Mouse (Mus musculus): Measurements from ENCODE around the gene Arf1. TPM values are rescaled to one million over a fixed set of nuclear protein-coding genes. Genes with fewer than 3 reads are reported as not detected.
A peak's percentile ranks its signal among the peaks of the same experiment; 100 is the strongest.

Gene Arf1
- polyA plus RNA-seq (2012; rRNA removed) = 472 and 885 TPM in 2 replicates

- Histone ChIP-seq H3K4me3 (ENCODE audit: low read depth, low read length) (peak within 1 kb of the TSS; percentile 88), H3K36me3 (ENCODE audit: control insufficient read depth, insufficient read depth, low read length) (peaks cover 6% of the 10 kb centered on the region), H3K27me3 (ENCODE audit: control insufficient read depth, insufficient read depth, low read length) (no peaks in the 10 kb centered on the region), H3K4me1 (ENCODE audit: control insufficient read depth, insufficient read depth, insufficient read length, low read length) (peaks cover 23% of the 10 kb centered on the region), H3K27ac (ENCODE audit: insufficient read depth, low read depth, low read length) (peak within 1 kb of the TSS; percentile 98)
- TF ChIP-seq CTCF (IDR thresholded peaks at IDR 0.05; ENCODE audit: extremely low read depth, insufficient read length, insufficient replicate concordance, low read depth, low read length) (no peak), POLR2A (IDR thresholded peaks at IDR 0.05; ENCODE audit: low read depth, low read length) (peak; percentile 71)
- 5% methylated on average over 59 of the region's 59 CpGs for WGBS
Observed at GRCm38 (mm10) chr11:59228122-59228953, at the start of gene Arf1. Arf1 (minus strand) TSS chr11:59228270.

- Histone ChIP-seq H3K27ac (ENCODE audit: insufficient read depth, low read depth, low read length) (no peak overlapping the region), H3K36me3 (ENCODE audit: control insufficient read depth, insufficient read depth, low read length) (no peaks in the 10 kb centered on the region), H3K27me3 (ENCODE audit: control insufficient read depth, insufficient read depth, low read length) (peaks cover 3% of the 10 kb centered on the region; the same call in 1 of the 2 replicates), H3K4me3 (ENCODE audit: low read depth, low read length) (no peak overlapping the region), H3K4me1 (ENCODE audit: control insufficient read depth, insufficient read depth, insufficient read length, low read length) (no peaks in the 10 kb centered on the region)
- TF ChIP-seq POLR2A (IDR thresholded peaks at IDR 0.05; ENCODE audit: low read depth, low read length) (no peak), CTCF (IDR thresholded peaks at IDR 0.05; ENCODE audit: extremely low read depth, insufficient read length, insufficient replicate concordance, low read depth, low read length) (no peak)
- WGBS = 28% methylated on average over 2 of the region's 2 CpGs
Observed at GRCm38 (mm10) chr11:59276877-59277276, 48.8 kb upstream of the Arf1 start.

- Histone ChIP-seq H3K27ac (ENCODE audit: insufficient read depth, low read depth, low read length) (no peak overlapping the region), H3K27me3 (ENCODE audit: control insufficient read depth, insufficient read depth, low read length) (peaks cover 3% of the 10 kb centered on the region; the same call in 1 of the 2 replicates), H3K4me1 (ENCODE audit: control insufficient read depth, insufficient read depth, insufficient read length, low read length) (no peaks in the 10 kb centered on the region), H3K4me3 (ENCODE audit: low read depth, low read length) (no peak overlapping the region), H3K36me3 (ENCODE audit: control insufficient read depth, insufficient read depth, low read length) (no peaks in the 10 kb centered on the region)
- TF ChIP-seq CTCF (IDR thresholded peaks at IDR 0.05; ENCODE audit: extremely low read depth, insufficient read length, insufficient replicate concordance, low read depth, low read length) (no peak), POLR2A (IDR thresholded peaks at IDR 0.05; ENCODE audit: low read depth, low read length) (no peak)
- 74% methylated on average over 2 of the region's 3 CpGs for WGBS
Observed at GRCm38 (mm10) chr11:59274184-59274583, 46.1 kb upstream of the Arf1 start.

DNA sequence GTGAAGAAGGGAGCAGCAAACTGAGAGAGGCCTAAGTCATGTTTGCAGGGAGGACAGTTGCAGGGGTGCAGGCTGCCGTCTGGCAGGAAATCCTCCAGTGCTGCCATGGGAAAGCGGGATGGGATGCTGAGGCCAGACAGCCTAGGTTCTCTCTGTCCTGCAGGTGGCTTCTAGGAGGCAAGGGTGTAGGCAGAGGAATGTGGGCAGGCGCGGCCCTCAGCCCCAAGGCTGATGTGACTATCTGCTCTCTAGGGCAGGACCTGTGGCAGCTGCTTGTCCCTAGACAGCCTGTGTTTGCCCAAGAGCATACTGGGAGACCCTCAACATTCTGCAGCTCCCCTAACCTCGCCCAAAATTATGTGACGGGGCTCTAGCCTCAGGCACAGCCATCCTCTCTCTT lies 38.7 kb upstream of the Arf1 start:
- 30% methylated on average over 6 of the region's 6 CpGs for WGBS
- TF ChIP-seq CTCF (IDR thresholded peaks at IDR 0.05; ENCODE audit: extremely low read depth, insufficient read length, insufficient replicate concordance, low read depth, low read length) (no peak), POLR2A (IDR thresholded peaks at IDR 0.05; ENCODE audit: low read depth, low read length) (no peak)
- H3K36me3 ChIP-seq (ENCODE audit: control insufficient read depth, insufficient read depth, low read length) = no peaks in the 10 kb centered on the region
- H3K27ac ChIP-seq (ENCODE audit: insufficient read depth, low read depth, low read length) = no peak overlapping the region
- peaks cover 16% of the 10 kb centered on the region for H3K27me3 ChIP-seq (ENCODE audit: control insufficient read depth, insufficient read depth, low read length)
- H3K4me3 ChIP-seq (ENCODE audit: low read depth, low read length) = no peak overlapping the region
- peaks cover 5% of the 10 kb centered on the region; the same call in 1 of the 2 replicates for H3K4me1 ChIP-seq (ENCODE audit: control insufficient read depth, insufficient read depth, insufficient read length, low read length)

DNA sequence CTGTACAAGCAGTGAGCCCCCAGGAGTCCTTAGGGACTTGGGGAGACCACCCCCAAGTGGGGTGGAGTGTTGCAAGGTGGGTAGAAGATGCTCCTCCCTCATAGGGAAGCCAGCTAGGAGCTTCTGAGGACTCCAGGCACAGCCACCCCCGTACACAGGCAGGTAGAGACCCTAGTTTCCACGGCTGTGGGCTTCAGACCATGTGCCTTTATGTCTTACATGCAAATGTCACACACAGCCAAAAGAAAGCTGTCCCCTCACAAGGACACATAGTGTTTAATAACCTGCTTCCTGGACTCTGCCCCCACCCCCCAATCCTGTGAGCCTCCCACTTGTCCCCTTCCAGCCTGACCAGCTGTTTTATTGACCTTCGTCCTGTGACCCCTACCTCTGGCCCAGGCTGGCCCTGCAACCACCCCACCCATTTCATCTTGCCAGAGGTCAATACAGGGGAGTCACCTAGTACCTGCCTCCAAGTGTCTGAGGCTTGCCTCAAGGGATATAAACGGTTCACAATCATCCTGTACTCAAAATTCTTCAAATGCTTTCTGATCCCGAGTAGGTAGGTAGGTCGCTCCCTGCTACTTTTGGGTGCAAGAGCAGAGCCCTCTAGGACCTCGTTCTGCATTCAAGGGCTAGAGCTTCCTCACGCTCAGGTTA lies 37.2 kb upstream of the Arf1 start:
- 67% methylated on average over 8 of the region's 8 CpGs for WGBS
- Histone ChIP-seq H3K4me3 (ENCODE audit: low read depth, low read length) (no peak overlapping the region), H3K4me1 (ENCODE audit: control insufficient read depth, insufficient read depth, insufficient read length, low read length) (peaks cover 15% of the 10 kb centered on the region), H3K27me3 (ENCODE audit: control insufficient read depth, insufficient read depth, low read length) (peaks cover 16% of the 10 kb centered on the region), H3K27ac (ENCODE audit: insufficient read depth, low read depth, low read length) (no peak overlapping the region), H3K36me3 (ENCODE audit: control insufficient read depth, insufficient read depth, low read length) (no peaks in the 10 kb centered on the region)
- TF ChIP-seq POLR2A (IDR thresholded peaks at IDR 0.05; ENCODE audit: low read depth, low read length) (no peak), CTCF (IDR thresholded peaks at IDR 0.05; ENCODE audit: extremely low read depth, insufficient read length, insufficient replicate concordance, low read depth, low read length) (no peak)

- H3K36me3 ChIP-seq (ENCODE audit: control insufficient read depth, insufficient read depth, low read length) = no peaks in the 10 kb centered on the region
- H3K4me3 ChIP-seq (ENCODE audit: low read depth, low read length) = no peak overlapping the region
- 18% methylated on average over 8 of the region's 8 CpGs for WGBS
Observed at GRCm38 (mm10) chr11:59264593-59264992, 36.5 kb upstream of the Arf1 start.

More at GRCm38 (mm10) chr11:59264593-59264992, 36.5 kb upstream of the Arf1 start:
- H3K27me3 ChIP-seq (ENCODE audit: control insufficient read depth, insufficient read depth, low read length) = peaks cover 16% of the 10 kb centered on the region
- no peak overlapping the region for H3K27ac ChIP-seq (ENCODE audit: insufficient read depth, low read depth, low read length)
- TF ChIP-seq POLR2A (IDR thresholded peaks at IDR 0.05; ENCODE audit: low read depth, low read length) = no peak
- no peak for TF ChIP-seq CTCF (IDR thresholded peaks at IDR 0.05; ENCODE audit: extremely low read depth, insufficient read length, insufficient replicate concordance, low read depth, low read length)
- peaks cover 16% of the 10 kb centered on the region for H3K4me1 ChIP-seq (ENCODE audit: control insufficient read depth, insufficient read depth, insufficient read length, low read length)

All from small intestine, adult 2 months (tissue).